Mouse (Mus musculus): ENCODE data around the gene Ifngr2. TPM values are rescaled to one million over a fixed set of nuclear protein-coding genes. Genes with fewer than 3 reads are reported as not detected.

Ifngr2 gene
- polyA plus RNA-seq, 2 experiments: 23.0 to 45.4 TPM

GRCm38 (mm10) chr16:91536372-91536771 is 10.5 kb upstream of the Ifngr2 start:
- H3K27ac ChIP-seq (replicated peaks; ENCODE audit: low read depth, low read length): no peak overlapping the region
- DNase-seq (ENCODE audit: low spot score) (no peak), ATAC-seq (ENCODE audit: low FRiP score, low read depth) (no peak)
- no peak overlapping the region for H3K9ac ChIP-seq (ENCODE audit: low read depth, low read length, severe bottlenecking)
- H3K4me1 ChIP-seq (ENCODE audit: control insufficient read depth, insufficient read depth, low read length): peaks cover 14% of the 10 kb centered on the region
- TF ChIP-seq POLR2A (IDR thresholded peaks at IDR 0.05; ENCODE audit: borderline replicate concordance, extremely low read depth, insufficient read depth, insufficient read length): no peak
- no peak overlapping the region for H3K4me3 ChIP-seq (replicated peaks; ENCODE audit: low read length)
- H3K9me3 ChIP-seq (ENCODE audit: control insufficient read depth, low read length): no peaks in the 10 kb centered on the region
- WGBS: 94% methylated on average over 6 of the region's 6 CpGs
- H3K27me3 ChIP-seq (ENCODE audit: control insufficient read depth, insufficient read depth, low read length): peaks cover 4% of the 10 kb centered on the region; the same call in 1 of the 2 replicates
- H3K4me2 ChIP-seq (replicated peaks; ENCODE audit: low read depth, low read length, severe bottlenecking): no peak overlapping the region
- no peaks in the 10 kb centered on the region for H3K36me3 ChIP-seq (ENCODE audit: control insufficient read depth, insufficient read depth, low read length)

GRCm38 (mm10) chr16:91537065-91537464 is 9.8 kb upstream of the Ifngr2 start:
- Histone ChIP-seq H3K9me3 (ENCODE audit: control insufficient read depth, low read length) (no peaks in the 10 kb centered on the region), H3K27me3 (ENCODE audit: control insufficient read depth, insufficient read depth, low read length) (peaks cover 4% of the 10 kb centered on the region; the same call in 1 of the 2 replicates), H3K27ac (replicated peaks; ENCODE audit: low read depth, low read length) (no peak overlapping the region), H3K36me3 (ENCODE audit: control insufficient read depth, insufficient read depth, low read length) (no peaks in the 10 kb centered on the region), H3K4me2 (replicated peaks; ENCODE audit: low read depth, low read length, severe bottlenecking) (no peak overlapping the region), H3K9ac (ENCODE audit: low read depth, low read length, severe bottlenecking) (no peak overlapping the region), H3K4me1 (ENCODE audit: control insufficient read depth, insufficient read depth, low read length) (peaks cover 14% of the 10 kb centered on the region), H3K4me3 (replicated peaks; ENCODE audit: low read length) (no peak overlapping the region)
- 81% methylated on average over 3 of the region's 3 CpGs for WGBS
- TF ChIP-seq POLR2A (IDR thresholded peaks at IDR 0.05; ENCODE audit: borderline replicate concordance, extremely low read depth, insufficient read depth, insufficient read length): no peak
- DNase-seq (ENCODE audit: low spot score): no peak
- ATAC-seq (ENCODE audit: low FRiP score, low read depth): no peak

- Histone ChIP-seq H3K27me3 (ENCODE audit: control insufficient read depth, insufficient read depth, low read length) (peaks cover 4% of the 10 kb centered on the region; the same call in 1 of the 2 replicates), H3K9ac (ENCODE audit: low read depth, low read length, severe bottlenecking) (no peak overlapping the region), H3K27ac (replicated peaks; ENCODE audit: low read depth, low read length) (no peak overlapping the region), H3K4me1 (ENCODE audit: control insufficient read depth, insufficient read depth, low read length) (0 out of 2 replicates have a peak, but pooled peaks cover 6% of the 10 kb centered on the region), H3K36me3 (ENCODE audit: control insufficient read depth, insufficient read depth, low read length) (no peaks in the 10 kb centered on the region), H3K4me2 (replicated peaks; ENCODE audit: low read depth, low read length, severe bottlenecking) (no peak overlapping the region), H3K9me3 (ENCODE audit: control insufficient read depth, low read length) (no peaks in the 10 kb centered on the region), H3K4me3 (replicated peaks; ENCODE audit: low read length) (no peak overlapping the region)
- DNase-seq (ENCODE audit: low spot score) (no peak), ATAC-seq (ENCODE audit: low FRiP score, low read depth) (no peak)
- no peak for TF ChIP-seq POLR2A (IDR thresholded peaks at IDR 0.05; ENCODE audit: borderline replicate concordance, extremely low read depth, insufficient read depth, insufficient read length)
- WGBS: 78% methylated on average over 6 of the region's 6 CpGs
Observed at GRCm38 (mm10) chr16:91538051-91538450, 8.8 kb upstream of the Ifngr2 start.

GRCm38 (mm10) chr16:91538513-91538912 is 8.4 kb upstream of the Ifngr2 start:
- DNase-seq (ENCODE audit: low spot score) (no peak), ATAC-seq (ENCODE audit: low FRiP score, low read depth) (no peak)
- no peak for TF ChIP-seq POLR2A (IDR thresholded peaks at IDR 0.05; ENCODE audit: borderline replicate concordance, extremely low read depth, insufficient read depth, insufficient read length)
- Histone ChIP-seq H3K4me3 (replicated peaks; ENCODE audit: low read length) (no peak overlapping the region), H3K4me1 (ENCODE audit: control insufficient read depth, insufficient read depth, low read length) (0 out of 2 replicates have a peak, but pooled peaks cover 6% of the 10 kb centered on the region), H3K27me3 (ENCODE audit: control insufficient read depth, insufficient read depth, low read length) (peaks cover 4% of the 10 kb centered on the region; the same call in 1 of the 2 replicates), H3K9ac (ENCODE audit: low read depth, low read length, severe bottlenecking) (no peak overlapping the region), H3K36me3 (ENCODE audit: control insufficient read depth, insufficient read depth, low read length) (no peaks in the 10 kb centered on the region), H3K9me3 (ENCODE audit: control insufficient read depth, low read length) (no peaks in the 10 kb centered on the region), H3K4me2 (replicated peaks; ENCODE audit: low read depth, low read length, severe bottlenecking) (no peak overlapping the region), H3K27ac (replicated peaks; ENCODE audit: low read depth, low read length) (no peak overlapping the region)
- WGBS: 50% methylated on average over 9 of the region's 9 CpGs

- no peak for DNase-seq (ENCODE audit: low spot score)
- Histone ChIP-seq H3K4me3 (replicated peaks; ENCODE audit: low read length) (no peak overlapping the region), H3K4me2 (replicated peaks; ENCODE audit: low read depth, low read length, severe bottlenecking) (peak overlapping the region; percentile 16; the same call in 1 of the 2 replicates)
Observed at GRCm38 (mm10) chr16:91541573-91542081, 5.2 kb upstream of the Ifngr2 start.

More at GRCm38 (mm10) chr16:91541573-91542081, 5.2 kb upstream of the Ifngr2 start:
- H3K9me3 ChIP-seq (ENCODE audit: control insufficient read depth, low read length): no peaks in the 10 kb centered on the region
- H3K27me3 ChIP-seq (ENCODE audit: control insufficient read depth, insufficient read depth, low read length): no peaks in the 10 kb centered on the region
- H3K27ac ChIP-seq (replicated peaks; ENCODE audit: low read depth, low read length): no peak overlapping the region
- H3K36me3 ChIP-seq (ENCODE audit: control insufficient read depth, insufficient read depth, low read length): no peaks in the 10 kb centered on the region
- H3K9ac ChIP-seq (ENCODE audit: low read depth, low read length, severe bottlenecking): no peak overlapping the region
- no peak for ATAC-seq (ENCODE audit: low FRiP score, low read depth)
- WGBS: 38% methylated on average over 10 of the region's 10 CpGs
- H3K4me1 ChIP-seq (ENCODE audit: control insufficient read depth, insufficient read depth, low read length): 0 out of 2 replicates have a peak, but pooled peaks cover 6% of the 10 kb centered on the region
- TF ChIP-seq POLR2A (IDR thresholded peaks at IDR 0.05; ENCODE audit: borderline replicate concordance, extremely low read depth, insufficient read depth, insufficient read length): no peak

All from limb, embryonic 14.5 days (tissue).